Mouse (Mus musculus): ENCODE measurements around the gene Plxnb1. TPM values are rescaled to one million over a fixed set of nuclear protein-coding genes. Genes with fewer than 3 reads are reported as not detected.
A peak's percentile ranks its signal among the peaks of the same experiment; 100 is the strongest.

Plxnb1 gene
- polyA plus RNA-seq, 1 experiment, result 12.0 TPM

DNA sequence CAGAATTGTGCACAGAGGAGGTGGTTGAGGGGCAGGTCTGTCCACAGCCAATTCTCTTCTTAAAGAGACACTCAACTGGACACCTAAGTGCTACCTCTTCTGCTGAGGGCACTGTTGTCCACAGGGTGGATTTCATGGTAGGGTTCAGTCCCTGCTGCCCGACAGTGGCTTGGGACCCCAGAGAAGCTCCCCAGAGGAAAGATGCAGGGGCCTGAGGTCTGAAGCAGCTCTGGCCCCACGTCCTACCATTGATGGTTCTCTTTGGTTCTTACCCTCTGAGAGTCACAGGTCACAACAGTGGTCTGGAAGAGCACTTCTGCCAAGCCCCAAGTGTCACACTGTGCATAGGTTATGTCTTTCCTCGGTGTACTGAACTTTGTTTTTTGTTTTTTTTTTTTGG, 41.8 kb upstream of the Plxnb1 start:
- Histone ChIP-seq H3K4me3 (ENCODE audit: insufficient read depth, low read length) (no peak overlapping the region), H3K4me1 (ENCODE audit: control insufficient read depth, insufficient read depth, low read length) (peaks cover 6% of the 10 kb centered on the region; the same call in 1 of the 2 replicates), H3K27ac (ENCODE audit: insufficient read depth, low read length) (no peak overlapping the region)
- TF ChIP-seq CTCF (IDR thresholded peaks at IDR 0.05; ENCODE audit: borderline replicate concordance, insufficient read depth, low read length) (no peak), POLR2A (IDR thresholded peaks at IDR 0.05; ENCODE audit: low read depth, low read length) (no peak)

DNA sequence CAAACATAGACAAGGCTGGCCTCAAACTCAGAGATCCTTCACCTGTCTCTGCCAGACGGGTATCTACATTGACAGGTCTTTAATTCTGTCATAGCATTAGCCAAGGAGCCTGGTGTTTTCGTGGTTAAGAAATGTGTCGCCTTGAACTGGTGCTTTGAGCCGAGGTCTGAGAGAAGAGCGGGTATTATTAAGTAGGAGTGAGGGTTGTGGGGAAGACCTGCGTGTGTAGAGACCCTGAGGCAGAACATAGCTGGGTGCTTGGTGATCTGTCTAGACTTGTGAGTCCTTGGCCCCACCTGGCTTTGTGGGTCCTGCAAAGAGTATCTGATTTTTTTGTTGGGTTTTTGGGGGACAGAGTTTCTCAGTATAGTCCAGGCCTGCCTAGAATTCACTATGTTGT, 41.3 kb upstream of the Plxnb1 start:
- no peak overlapping the region; the same call in 1 of the 2 replicates for H3K27ac ChIP-seq (ENCODE audit: insufficient read depth, low read length)

DNA sequence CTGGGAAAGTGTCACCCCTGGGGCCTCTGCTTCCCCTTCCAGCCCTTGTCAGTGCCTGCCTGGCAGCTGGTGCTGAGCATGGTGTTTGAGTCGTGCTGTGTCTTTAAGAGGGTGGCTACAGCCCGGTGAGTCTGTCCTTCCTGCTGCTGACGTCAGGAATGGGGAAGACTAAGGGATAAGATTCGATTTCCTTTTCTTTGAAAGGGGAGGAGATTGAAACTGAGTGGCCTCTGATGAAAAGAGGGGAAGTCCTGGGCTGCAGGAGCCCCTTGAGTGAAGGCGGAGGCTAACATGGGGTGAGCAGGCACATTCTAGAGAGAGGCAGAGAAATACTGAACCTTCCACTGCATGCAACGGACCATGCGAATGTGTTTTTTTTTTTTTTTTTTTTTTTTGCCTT, 40.5 kb upstream of the Plxnb1 start:
- peaks cover 8% of the 10 kb centered on the region; the same call in 1 of the 2 replicates for H3K4me1 ChIP-seq (ENCODE audit: control insufficient read depth, insufficient read depth, low read length)
- peak overlapping the region; percentile 25 for H3K4me3 ChIP-seq (ENCODE audit: insufficient read depth, low read length)
- no peak for TF ChIP-seq CTCF (IDR thresholded peaks at IDR 0.05; ENCODE audit: borderline replicate concordance, insufficient read depth, low read length)
- TF ChIP-seq POLR2A (IDR thresholded peaks at IDR 0.05; ENCODE audit: low read depth, low read length), result peak; percentile 84
- H3K27ac ChIP-seq (ENCODE audit: insufficient read depth, low read length), result peak overlapping the region; percentile 55

More for the DNA sequence above, 41.3 kb upstream of the Plxnb1 start:
- H3K4me1 ChIP-seq (ENCODE audit: control insufficient read depth, insufficient read depth, low read length), result peaks cover 8% of the 10 kb centered on the region; the same call in 1 of the 2 replicates
- TF ChIP-seq CTCF (IDR thresholded peaks at IDR 0.05; ENCODE audit: borderline replicate concordance, insufficient read depth, low read length) (no peak), POLR2A (IDR thresholded peaks at IDR 0.05; ENCODE audit: low read depth, low read length) (no peak)
- no peak overlapping the region for H3K4me3 ChIP-seq (ENCODE audit: insufficient read depth, low read length)

DNA sequence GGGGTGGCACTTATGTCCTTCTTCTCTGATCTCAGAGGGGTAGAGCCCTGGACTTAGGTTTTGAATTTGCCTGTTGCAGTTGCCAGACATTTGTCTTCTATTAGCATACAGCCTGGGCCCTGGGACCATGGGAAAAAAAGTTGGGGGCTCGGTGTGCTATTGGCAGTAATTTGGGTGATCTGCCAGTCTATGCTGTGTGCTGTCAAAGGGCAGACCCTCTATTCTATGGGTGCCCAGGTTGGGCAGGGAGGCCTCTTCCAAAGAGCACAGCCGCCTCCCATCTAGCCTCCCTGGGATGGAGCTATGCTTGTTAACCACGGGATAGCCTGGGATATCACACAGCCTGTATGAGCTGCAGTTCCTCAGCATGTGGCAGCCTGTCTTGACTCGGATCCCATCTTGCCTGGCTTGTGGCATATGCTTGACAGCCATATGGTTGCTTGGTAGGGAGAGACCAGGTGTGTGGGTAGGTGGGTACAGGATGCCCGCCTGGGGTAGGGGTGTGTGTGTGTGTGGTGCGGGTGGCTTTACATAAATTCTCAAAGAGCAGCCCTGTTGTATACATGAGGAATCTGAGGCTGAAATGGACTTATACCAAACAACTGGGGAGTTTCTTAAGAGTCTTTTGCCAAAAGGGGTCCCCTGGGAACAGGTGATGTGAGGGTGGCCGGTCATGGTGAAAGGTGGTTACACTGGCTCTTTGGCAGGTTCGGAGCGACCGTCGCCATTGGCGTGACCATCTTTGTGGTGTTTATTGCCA, 39.7 kb upstream of the Plxnb1 start:
- no peak for TF ChIP-seq POLR2A (IDR thresholded peaks at IDR 0.05; ENCODE audit: low read depth, low read length)
- TF ChIP-seq CTCF (IDR thresholded peaks at IDR 0.05; ENCODE audit: borderline replicate concordance, insufficient read depth, low read length), result no peak
- H3K4me3 ChIP-seq (ENCODE audit: insufficient read depth, low read length), result peak overlapping the region; percentile 25
- H3K4me1 ChIP-seq (ENCODE audit: control insufficient read depth, insufficient read depth, low read length), result peaks cover 15% of the 10 kb centered on the region
- peak overlapping the region; percentile 29 for H3K27ac ChIP-seq (ENCODE audit: insufficient read depth, low read length)

DNA sequence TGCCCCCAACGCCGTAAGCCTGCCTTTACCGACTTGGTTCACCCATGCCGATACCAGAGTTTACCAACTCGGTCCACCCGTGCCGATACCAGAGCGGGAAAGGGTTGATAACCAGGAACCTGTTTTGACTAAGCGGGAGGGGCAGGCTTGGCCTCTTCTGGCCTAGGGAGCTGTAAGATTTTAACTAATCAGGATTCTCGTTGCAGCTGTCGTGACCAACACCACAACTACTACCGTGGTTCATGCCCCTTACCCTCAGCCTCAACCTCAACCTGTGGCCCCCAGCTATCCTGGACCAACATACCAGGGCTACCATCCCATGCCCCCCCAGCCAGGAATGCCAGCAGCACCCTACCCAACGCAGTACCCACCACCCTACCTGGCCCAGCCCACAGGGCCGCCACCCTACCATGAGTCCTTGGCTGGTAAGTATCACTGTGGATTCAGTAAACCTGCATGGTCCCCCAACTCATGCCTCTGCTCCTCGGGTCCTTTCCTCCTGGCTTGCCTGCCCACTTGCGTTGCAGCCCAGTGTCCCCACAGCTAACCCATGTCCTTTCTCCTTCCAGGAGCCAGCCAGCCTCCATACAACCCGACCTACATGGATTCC, 39.0 kb upstream of the Plxnb1 start:
- H3K4me1 ChIP-seq (ENCODE audit: control insufficient read depth, insufficient read depth, low read length), result peaks cover 15% of the 10 kb centered on the region
- H3K4me3 ChIP-seq (ENCODE audit: insufficient read depth, low read length), result no peak overlapping the region
- TF ChIP-seq POLR2A (IDR thresholded peaks at IDR 0.05; ENCODE audit: low read depth, low read length) (no peak), CTCF (IDR thresholded peaks at IDR 0.05; ENCODE audit: borderline replicate concordance, insufficient read depth, low read length) (no peak)
- H3K27ac ChIP-seq (ENCODE audit: insufficient read depth, low read length), result no peak overlapping the region

DNA sequence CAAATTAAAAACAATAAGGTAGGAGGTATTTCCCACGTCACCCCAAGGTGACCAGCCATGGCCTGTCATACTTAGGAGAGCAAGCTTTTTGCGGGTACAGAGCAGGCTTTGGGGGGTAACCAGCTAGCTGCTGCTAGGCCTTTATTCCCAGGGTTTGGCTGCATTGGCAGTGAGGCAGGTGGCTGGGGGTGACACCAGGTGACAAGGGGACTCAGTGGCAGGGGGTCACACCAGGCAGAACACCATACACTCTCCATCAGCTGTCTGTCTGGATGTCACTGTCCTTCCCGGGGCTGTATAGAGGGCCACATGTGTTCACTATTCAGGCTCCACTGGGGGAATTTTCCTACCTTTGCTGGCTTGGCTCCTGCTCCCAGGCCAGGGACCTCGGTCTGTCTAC, 38.3 kb upstream of the Plxnb1 start:
- Histone ChIP-seq H3K4me3 (ENCODE audit: insufficient read depth, low read length) (no peak overlapping the region), H3K27ac (ENCODE audit: insufficient read depth, low read length) (no peak overlapping the region), H3K4me1 (ENCODE audit: control insufficient read depth, insufficient read depth, low read length) (peaks cover 15% of the 10 kb centered on the region)
- TF ChIP-seq CTCF (IDR thresholded peaks at IDR 0.05; ENCODE audit: borderline replicate concordance, insufficient read depth, low read length), result no peak
- TF ChIP-seq POLR2A (IDR thresholded peaks at IDR 0.05; ENCODE audit: low read depth, low read length), result no peak

DNA sequence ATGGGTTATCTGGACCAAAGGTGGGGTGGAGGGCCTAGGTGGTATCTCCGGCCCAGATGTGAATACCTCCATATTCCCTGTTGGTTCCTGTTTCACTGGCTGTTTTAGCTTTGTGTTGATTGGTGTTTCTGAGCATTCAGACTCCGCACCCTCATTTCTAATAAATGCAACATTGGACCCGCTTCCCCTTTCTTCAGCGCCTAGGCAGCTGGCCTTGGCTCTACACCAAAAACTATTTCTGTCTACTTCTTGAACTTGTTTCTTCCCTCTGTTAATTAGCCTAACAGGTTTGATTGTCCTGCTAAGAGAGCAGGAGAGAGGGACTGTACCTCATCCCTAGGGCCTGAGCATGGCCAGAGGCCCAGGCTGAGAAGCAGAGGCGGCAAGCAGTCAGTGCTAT, 37.6 kb upstream of the Plxnb1 start:
- no peak overlapping the region for H3K27ac ChIP-seq (ENCODE audit: insufficient read depth, low read length)
- peaks cover 15% of the 10 kb centered on the region for H3K4me1 ChIP-seq (ENCODE audit: control insufficient read depth, insufficient read depth, low read length)
- no peak overlapping the region for H3K4me3 ChIP-seq (ENCODE audit: insufficient read depth, low read length)
- peak; percentile 4; the same call in 1 of the 2 replicates for TF ChIP-seq POLR2A (IDR thresholded peaks at IDR 0.05; ENCODE audit: low read depth, low read length)
- no peak for TF ChIP-seq CTCF (IDR thresholded peaks at IDR 0.05; ENCODE audit: borderline replicate concordance, insufficient read depth, low read length)

DNA sequence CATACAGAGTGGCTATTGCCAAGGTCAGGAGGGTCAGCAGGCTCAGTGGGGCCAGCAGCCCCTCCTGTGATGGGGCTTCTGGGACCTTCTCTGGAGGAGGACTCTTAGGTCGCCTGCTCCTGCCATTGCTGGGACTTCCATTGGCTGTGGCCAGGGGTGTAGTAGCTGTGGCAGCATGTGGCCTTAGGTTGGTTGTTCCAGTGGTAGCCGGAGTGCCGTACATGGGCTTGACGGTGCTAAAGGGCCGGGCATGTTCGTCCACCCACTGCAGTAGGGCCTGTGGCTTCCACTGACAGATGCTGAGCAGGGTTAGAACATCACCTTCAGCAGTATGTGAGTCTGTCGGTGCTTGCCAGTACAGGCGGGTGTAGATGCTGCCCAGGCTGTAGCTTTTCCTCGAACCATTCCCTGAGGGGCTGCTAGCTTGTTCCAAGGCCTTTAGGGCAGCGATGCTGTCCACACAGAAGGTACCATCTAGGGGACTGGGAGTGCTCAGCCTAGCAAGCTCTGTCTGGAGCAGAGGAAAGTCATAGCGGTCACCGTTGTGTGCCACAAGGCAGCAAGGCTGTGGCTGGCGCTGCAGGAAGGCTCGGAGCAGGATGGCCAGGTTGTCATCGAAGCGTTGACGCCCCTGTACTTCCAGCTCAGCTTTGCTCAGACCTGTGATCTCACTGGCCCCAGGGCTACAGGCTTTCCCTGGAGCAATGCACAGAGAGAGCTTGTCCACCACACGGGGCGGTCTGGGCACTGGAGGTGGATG, 37.0 kb upstream of the Plxnb1 start:
- H3K4me1 ChIP-seq (ENCODE audit: control insufficient read depth, insufficient read depth, low read length), result peaks cover 15% of the 10 kb centered on the region
- 0 out of 2 replicates have a peak overlapping the region, but pooled peaks have one; percentile 94 for H3K27ac ChIP-seq (ENCODE audit: insufficient read depth, low read length)
- no peak for TF ChIP-seq CTCF (IDR thresholded peaks at IDR 0.05; ENCODE audit: borderline replicate concordance, insufficient read depth, low read length)
- H3K4me3 ChIP-seq (ENCODE audit: insufficient read depth, low read length), result no peak overlapping the region

DNA sequence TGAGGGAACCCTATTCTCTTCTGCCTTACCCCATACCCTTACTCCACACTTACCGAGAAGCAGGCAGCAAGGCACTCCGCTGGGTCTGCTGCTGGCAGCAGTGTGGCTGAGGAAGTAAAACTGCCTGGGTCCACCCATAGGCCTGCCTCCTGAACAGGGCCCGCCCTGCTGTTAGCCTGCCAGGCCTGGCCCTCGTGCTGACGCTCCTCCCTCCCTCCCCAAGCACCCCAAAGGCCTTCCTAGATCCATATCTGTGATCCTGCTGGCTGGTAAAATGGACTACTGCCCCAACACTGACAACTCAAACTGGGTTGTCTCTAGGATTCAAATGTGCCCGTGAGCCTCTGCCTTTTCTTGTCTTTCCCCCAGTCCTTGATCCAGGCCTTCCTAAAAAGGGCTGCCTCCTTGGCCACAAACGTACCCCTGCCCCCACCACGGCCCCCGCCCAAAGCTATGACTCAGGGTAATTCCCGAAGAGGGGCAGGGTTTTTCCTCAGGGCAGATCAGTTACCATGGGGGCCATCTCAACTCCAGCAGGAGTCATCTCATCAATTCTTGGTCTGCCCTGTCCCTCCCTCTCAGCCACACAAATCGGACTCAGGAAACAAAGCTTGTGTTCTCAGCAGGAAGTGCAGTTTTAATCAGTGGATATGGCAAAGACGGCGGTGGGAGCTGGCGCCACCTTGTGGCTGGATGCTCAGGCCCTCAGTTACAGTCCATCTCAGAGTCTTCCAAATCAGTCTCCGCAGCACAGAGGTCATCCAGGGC, 35.9 kb upstream of the Plxnb1 start, which contains the start of gene Trex1:
Gene Trex1, minus strand, starts transcription at position 599 of the 768 bp plus-strand sequence.
- peak; percentile 81 for TF ChIP-seq CTCF (IDR thresholded peaks at IDR 0.05; ENCODE audit: borderline replicate concordance, insufficient read depth, low read length)
- TF ChIP-seq POLR2A (IDR thresholded peaks at IDR 0.05; ENCODE audit: low read depth, low read length), result peak; percentile 100

More for the DNA sequence above, 35.9 kb upstream of the Plxnb1 start, which contains the start of gene Trex1:
- H3K27ac ChIP-seq (ENCODE audit: insufficient read depth, low read length), result peak within 1 kb of the TSS; percentile 94
- H3K4me3 ChIP-seq (ENCODE audit: insufficient read depth, low read length), result peak within 1 kb of the TSS; percentile 16
- peaks cover 15% of the 10 kb centered on the region for H3K4me1 ChIP-seq (ENCODE audit: control insufficient read depth, insufficient read depth, low read length)
